Mouse (Mus musculus) CH12.LX (cell line): ENCODE data around the gene Map2k1. TPM values are rescaled to one million over a fixed set of nuclear protein-coding genes. Genes with fewer than 3 reads are reported as not detected.
"Not testable (repeated sequence)": the region's sequence is repeated elsewhere in the genome, so short reads cannot be mapped to it uniquely, and the experiment has no call there.

ENCODE experiments used
- DNase-seq: peaks from one replicate; pipeline ENCODE4 v3.0.0-alpha.2; 2013; ENCODE audit errors: extremely low read depth
- H3K27ac ChIP-seq: 2 replicates; pipeline ENCODE4 v1.5.1; 2012; ENCODE audit warnings: low read depth, mild to moderate bottlenecking, control low read depth, moderate library complexity; ENCODE audit not compliant: insufficient read depth
- H3K27me3 ChIP-seq: replicated peaks from 2 replicates; pipeline ENCODE3; 2012; ENCODE audit warnings: inconsistent platforms
- H3K36me3 ChIP-seq, 2 experiments: replicated peaks in 1 of 2; 2 replicates each; pipeline versions ENCODE3 to v1.6.1; 2012; ENCODE audit warnings: inconsistent platforms in 1 of 2, low read length in 1 of 2, mild to moderate bottlenecking in 1 of 2, mixed read lengths in 1 of 2, moderate library complexity in 1 of 2; ENCODE audit not compliant: control insufficient read depth in 1 of 2, insufficient read depth in 1 of 2
- H3K4me1 ChIP-seq, 2 experiments: 2 replicates each; pipeline ENCODE4 v1.6.1; 2012; ENCODE audit warnings: inconsistent platforms in 1 of 2, moderate library complexity in 1 of 2; ENCODE audit not compliant: insufficient read depth in 2 of 2, control insufficient read depth in 1 of 2
- H3K4me2 ChIP-seq: 2 replicates; pipeline ENCODE4 v1.6.1; 2012; ENCODE audit warnings: low read depth, mild to moderate bottlenecking, control low read depth; ENCODE audit not compliant: poor library complexity, insufficient read depth, severe bottlenecking
- H3K4me3 ChIP-seq, 3 experiments: fragments of 150-350 bp in 1 of 3; sonication (generic) in 1 of 3; replicated peaks in 1 of 3; 2 replicates each; pipeline versions ENCODE3 to v1.5.1; 2011 to 2012; ENCODE audit warnings: low read depth in 2 of 3, low read length in 2 of 3, mild to moderate bottlenecking in 2 of 3, moderate library complexity in 2 of 3, control low read depth in 1 of 3, improper control_type of control experiment in 1 of 3, inconsistent platforms in 1 of 3, mixed read lengths in 1 of 3; ENCODE audit not compliant: poor library complexity in 1 of 3
- H3K79me2 ChIP-seq: replicated peaks from 2 replicates; pipeline ENCODE4 v1.6.1; 2012; ENCODE audit warnings: mild to moderate bottlenecking, moderate library complexity; ENCODE audit not compliant: control insufficient read depth, poor library complexity, insufficient read depth, severe bottlenecking; ENCODE audit errors: extremely low read depth
- H3K9ac ChIP-seq: 2 replicates; pipeline ENCODE4 v1.6.1; 2012; ENCODE audit warnings: low read depth, mild to moderate bottlenecking, control low read depth, moderate library complexity; ENCODE audit not compliant: insufficient read depth
- H3K9me3 ChIP-seq: replicated peaks from 2 replicates; pipeline ENCODE3; 2012; ENCODE audit warnings: low read length, inconsistent platforms, mixed read lengths
- CHD2 ChIP-seq: IDR thresholded peaks from 2 replicates; pipeline ENCODE4 v1.6.1; 2011; ENCODE audit warnings: low read length, improper control_type of control experiment
- E2F4 ChIP-seq: IDR thresholded peaks from 2 replicates; pipeline ENCODE4 v1.6.1; 2011; ENCODE audit warnings: low read depth, low read length, improper control_type of control experiment; ENCODE audit not compliant: insufficient replicate concordance
- GABPA ChIP-seq: IDR thresholded peaks from 2 replicates; pipeline ENCODE4 v1.6.1; 2012; ENCODE audit warnings: low read depth, low read length, improper control_type of control experiment, inconsistent platforms; ENCODE audit not compliant: insufficient replicate concordance
- IRF4 ChIP-seq: IDR thresholded peaks from 2 replicates; pipeline ENCODE4 v1.6.1; 2014; ENCODE audit warnings: low read depth, mild to moderate bottlenecking, inconsistent platforms, low read length, improper control_type of control experiment
- JUN ChIP-seq: IDR thresholded peaks from 2 replicates; pipeline ENCODE4 v1.6.1; 2011; ENCODE audit warnings: low read depth, mild to moderate bottlenecking, low read length, improper control_type of control experiment, moderate library complexity; ENCODE audit not compliant: insufficient read depth
- MAX ChIP-seq: IDR thresholded peaks from 2 replicates; pipeline ENCODE4 v1.6.1; 2011; ENCODE audit warnings: low read length, improper control_type of control experiment
- PAX5 ChIP-seq: IDR thresholded peaks from 2 replicates; pipeline ENCODE4 v1.6.1; 2012; ENCODE audit warnings: low read length, inconsistent platforms, mixed read lengths
- POLR2A ChIP-seq: IDR thresholded peaks from 2 replicates; pipeline ENCODE4 v1.6.1; 2011; ENCODE audit warnings: low read depth, mild to moderate bottlenecking, improper control_type of control experiment, low read length
- POLR2AphosphoS2 ChIP-seq: IDR thresholded peaks from 2 replicates; pipeline ENCODE4 v1.6.1; 2011; ENCODE audit warnings: low read depth, low read length, improper control_type of control experiment
- RAD21 ChIP-seq: IDR thresholded peaks from 2 replicates; pipeline ENCODE4 v1.6.1; 2011; ENCODE audit warnings: low read depth, mild to moderate bottlenecking, low read length, improper control_type of control experiment, moderate library complexity
- RCOR1 ChIP-seq: conservative IDR thresholded peaks from 2 replicates; pipeline ENCODE4 v1.6.1; 2012; ENCODE audit warnings: low read depth, mild to moderate bottlenecking, inconsistent platforms, low read length, improper control_type of control experiment
- TBP ChIP-seq: conservative IDR thresholded peaks from 2 replicates; pipeline ENCODE4 v1.6.1; 2011; ENCODE audit warnings: low read depth, low read length, improper control_type of control experiment
- TCF12 ChIP-seq: IDR thresholded peaks from 2 replicates; pipeline ENCODE4 v1.6.1; 2014; ENCODE audit warnings: low read depth, mild to moderate bottlenecking, inconsistent platforms, low read length, improper control_type of control experiment
- UBTF ChIP-seq: IDR thresholded peaks from 2 replicates; pipeline ENCODE4 v1.6.1; 2012; ENCODE audit warnings: low read depth, mild to moderate bottlenecking, inconsistent platforms, low read length, improper control_type of control experiment, moderate library complexity
- USF1 ChIP-seq: IDR thresholded peaks from 2 replicates; pipeline ENCODE4 v1.6.1; 2014; ENCODE audit warnings: low read depth, mild to moderate bottlenecking, inconsistent platforms, low read length, improper control_type of control experiment
- USF2 ChIP-seq: conservative IDR thresholded peaks from 2 replicates; pipeline ENCODE4 v1.6.1; 2011; ENCODE audit warnings: low read depth, low read length, improper control_type of control experiment
- ZC3H11A ChIP-seq: IDR thresholded peaks from 2 replicates; pipeline ENCODE4 v1.6.1; 2012; ENCODE audit warnings: low read depth, mild to moderate bottlenecking, inconsistent platforms, low read length, improper control_type of control experiment
- ZMIZ1 ChIP-seq: IDR thresholded peaks from 2 replicates; pipeline ENCODE4 v1.6.1; 2012; ENCODE audit warnings: low read depth, mild to moderate bottlenecking, inconsistent platforms, low read length, improper control_type of control experiment
- dilution Hi-C: fragments of 300-500 bp; cut with MboI; formaldehyde crosslinking; loops from 2 replicates; pipeline ENCODE4 v1.14.3; 2020; ENCODE audit warnings: low sequenced_read_pairs; ENCODE audit not compliant: extremely low pct_unique_long_range_greater_than_20kb, extremely low pct_ligation_motif_present
- in situ Hi-C: fragments of 300-500 bp; cut with MboI; formaldehyde crosslinking; loops from 3 replicates; pipeline ENCODE4 v1.14.3; 2019; ENCODE audit warnings: low sequenced_read_pairs, low pct_ligation_motif_present, low pct_unique_long_range_greater_than_20kb, mixed read lengths
- polyA plus RNA-seq: library from polyadenylated mRNA; unstranded; fragments of >175 nt; gene quantifications from 2 replicates; pipeline ENCODE4 v1.2.1, GENCODE M21; 2012; ENCODE audit warnings: low read depth; ENCODE audit not compliant: insufficient read length
- total RNA-seq, 2 experiments: library from RNA; depleted of rRNA; stranded (reverse); fragments of 300-350 nt in 1 of 2; fragments of >200 nt in 1 of 2; gene quantifications; 2 replicates each; pipeline ENCODE4 v1.2.3; 2012 to 2014

Map2k1 gene
- total and polyA plus RNA-seq, 3 experiments = 56.3 to 122 (median 74.0) TPM

- dilution Hi-C loops (no loop called here), in situ Hi-C loops (no loop called here)
- Histone ChIP-seq H3K4me2 (no peak overlapping the region), H3K36me3 (no peaks in the 10 kb centered on the region), H3K9me3 (no peaks in the 10 kb centered on the region), H3K9ac (no peak overlapping the region), H3K4me3 (no peak overlapping the region), H3K27me3 (no peaks in the 10 kb centered on the region), H3K79me2 (no peaks in the 10 kb centered on the region), H3K4me1 (peaks cover 0 to 15% of the 10 kb centered on the region in 2 experiments; a peak in 3 of 4 replicates), H3K27ac (no peak overlapping the region)
- no peak for DNase-seq
- TF ChIP-seq RAD21 (no peak), POLR2AphosphoS2 (no peak), ZC3H11A (no peak), ZMIZ1 (no peak), USF2 (no peak), GABPA (no peak), TBP (no peak), MAX (no peak), PAX5 (no peak), UBTF (no peak), JUN (no peak), CHD2 (no peak), IRF4 (no peak), RCOR1 (no peak), USF1 (no peak), TCF12 (no peak), POLR2A (no peak), E2F4 (no peak)
These were observed 17.8 kb upstream of the Map2k1 start for GRCm38 (mm10) chr9:64271249-64271648.

GRCm38 (mm10) chr9:64268836-64269235 lies 15.4 kb upstream of the Map2k1 start:
- H3K4me1 ChIP-seq = peaks cover 0 to 15% of the 10 kb centered on the region in 2 experiments; a peak in 3 of 4 replicates
- H3K9ac ChIP-seq, H3K27ac ChIP-seq, H3K4me3 ChIP-seq, H3K36me3 ChIP-seq, DNase-seq, dilution Hi-C loops, in situ Hi-C loops, H3K4me2 ChIP-seq, H3K79me2 ChIP-seq, H3K9me3 ChIP-seq, H3K27me3 ChIP-seq: not testable (repeated sequence)
